Comparison of ENCODE assay signal across 9 mouse cellular contexts in genomic region chr9:108506901-108507300, GRCm38 (mm10). TPM values are rescaled to one million over a fixed set of nuclear protein-coding genes. Genes with fewer than 3 reads are reported as not detected.
DNase-seq lines count a peak whose midpoint lies in the region; ATAC-seq and TF ChIP-seq lines count a peak whose summit lies in the region.
"Had no signal": no experiment of that assay in that cellular context is flagged by ENCODE, and none has a peak within 500 bp of the region (broad histone marks: within the 10 kb centered on the region; RNA-seq: fewer than 3 reads in every experiment).

No protein-coding gene starts in this region.

- ATAC-seq in lung, postnatal 0 days: no peak
- ATAC-seq in limb, embryonic 12.5 days (ENCODE audit: insufficient number of reproducible peaks, insufficient read depth, low FRiP score, low TSS enrichment, low read depth): no peak
- no peak for ATAC-seq in stomach, embryonic 15.5 days (ENCODE audit: insufficient read depth, low FRiP score, low read depth)

- no peak overlapping the region for H3K9ac ChIP-seq in lung, postnatal 0 days (replicated peaks; ENCODE audit: low read depth)
- no peak overlapping the region for H3K9ac ChIP-seq in limb, embryonic 12.5 days (replicated peaks)
- H3K9ac ChIP-seq in stomach, embryonic 15.5 days: no peak overlapping the region

- TF ChIP-seq EP300 in lung, postnatal 0 days (IDR thresholded peaks at IDR 0.05): no peak

- H3K4me3 ChIP-seq in lung, postnatal 0 days (ENCODE audit: low read depth, low read length): peak overlapping the region; percentile 58; the same call in 1 of the 2 replicates
- peak overlapping the region; percentile 78 for H3K4me3 ChIP-seq in limb, embryonic 12.5 days (replicated peaks)
- peak overlapping the region; percentile 74 for H3K4me3 ChIP-seq in stomach, embryonic 15.5 days (replicated peaks)

- H3K4me1 ChIP-seq in lung, postnatal 0 days (ENCODE audit: insufficient read depth, low read depth, low read length): peaks cover 7% of the 10 kb centered on the region; the same call in 1 of the 2 replicates
- H3K4me1 ChIP-seq in limb, embryonic 12.5 days (replicated peaks): peaks cover 14% of the 10 kb centered on the region
- H3K4me1 ChIP-seq in stomach, embryonic 15.5 days: peaks cover 12% of the 10 kb centered on the region

- H3K9me3 ChIP-seq in lung, postnatal 0 days (ENCODE audit: low read length): no peaks in the 10 kb centered on the region
- H3K9me3 ChIP-seq in limb, embryonic 12.5 days: no peaks in the 10 kb centered on the region
- H3K9me3 ChIP-seq in stomach, embryonic 15.5 days: no peaks in the 10 kb centered on the region

- no peaks in the 10 kb centered on the region for H3K27me3 ChIP-seq in lung, postnatal 0 days (replicated peaks; ENCODE audit: insufficient read depth, low read length)
- no peaks in the 10 kb centered on the region for H3K27me3 ChIP-seq in limb, embryonic 12.5 days
- H3K27me3 ChIP-seq in stomach, embryonic 15.5 days (replicated peaks): no peaks in the 10 kb centered on the region

- TF ChIP-seq CTCF in lung, postnatal 0 days (IDR thresholded peaks at IDR 0.05): no peak

- H3K27ac ChIP-seq in lung, postnatal 0 days (ENCODE audit: low read length): peak overlapping the region; percentile 93; the same call in 1 of the 2 replicates
- H3K27ac ChIP-seq in limb, embryonic 12.5 days: peak overlapping the region; percentile 69; the same call in 1 of the 2 replicates
- peak overlapping the region; percentile 86 for H3K27ac ChIP-seq in stomach, embryonic 15.5 days

- peak overlapping the region; percentile 77; the same call in 1 of the 2 replicates for H3K4me2 ChIP-seq in lung, postnatal 0 days (replicated peaks; ENCODE audit: low read depth, low read length)
- H3K4me2 ChIP-seq in limb, embryonic 12.5 days: peak overlapping the region; percentile 92
- peak overlapping the region; percentile 78 for H3K4me2 ChIP-seq in stomach, embryonic 15.5 days

- 85% methylated on average over 7 of the region's 7 CpGs for WGBS in lung, postnatal 0 days
- WGBS in limb, embryonic 12.5 days: 85% methylated on average over 7 of the region's 7 CpGs
- WGBS in stomach, embryonic 15.5 days: 85% methylated on average over 7 of the region's 7 CpGs

- peak; percentile 68 for DNase-seq in heart, adult 11 months
- DNase-seq in heart, adult 9 months (ENCODE audit: low spot score in 2 of 2): no peak
- no peak for DNase-seq in lung, postnatal 0 days (ENCODE audit: low spot score)
- no peak for DNase-seq in lung, postnatal 14 days
- no peak for DNase-seq in thymus, postnatal 10 days (ENCODE audit: low spot score in 2 of 2)
- DNase-seq in spleen, adult 12 weeks (ENCODE audit: low spot score): no peak
- DNase-seq: cerebellum, postnatal 36 days had no signal

- H3K36me3 ChIP-seq in lung, postnatal 0 days (ENCODE audit: insufficient read depth, low read length): peaks cover 1% of the 10 kb centered on the region; the same call in 1 of the 2 replicates
- peaks cover 47% of the 10 kb centered on the region for H3K36me3 ChIP-seq in limb, embryonic 12.5 days
- H3K36me3 ChIP-seq in stomach, embryonic 15.5 days: peaks cover 21% of the 10 kb centered on the region

RNA-seq across cellular contexts. Expression of gene Qars, which starts 0.6 kb away (rescaled TPM):
- polyA plus RNA-seq in lung, postnatal 0 days (2015; fragmentation: Nextera tagmentation; extraction: Ambion mirVana): 62.0 and 65.7 TPM in 2 replicates
- 106 and 112 TPM in 2 replicates for polyA plus RNA-seq in limb, embryonic 12.5 days (2016; fragmentation: Nextera tagmentation; extraction: Ambion mirVana)
- polyA plus RNA-seq in stomach, embryonic 15.5 days (2015; fragmentation: Nextera tagmentation; extraction: Ambion mirVana): 99.0 and 102 TPM in 2 replicates

RNA-seq across cellular contexts. Expression of gene Qrich1, which starts 9.7 kb away (rescaled TPM):
- polyA plus RNA-seq in lung, postnatal 0 days (2015; fragmentation: Nextera tagmentation; extraction: Ambion mirVana): 58.1 and 58.3 TPM in 2 replicates
- 156 and 159 TPM in 2 replicates for polyA plus RNA-seq in limb, embryonic 12.5 days (2016; fragmentation: Nextera tagmentation; extraction: Ambion mirVana)
- polyA plus RNA-seq in stomach, embryonic 15.5 days (2015; fragmentation: Nextera tagmentation; extraction: Ambion mirVana): 92.9 and 97.2 TPM in 2 replicates

RNA-seq across cellular contexts. Expression of gene Usp19, which starts 16.5 kb away (rescaled TPM):
- polyA plus RNA-seq in lung, postnatal 0 days (2015; fragmentation: Nextera tagmentation; extraction: Ambion mirVana): 37.1 and 39.4 TPM in 2 replicates
- polyA plus RNA-seq in limb, embryonic 12.5 days (2016; fragmentation: Nextera tagmentation; extraction: Ambion mirVana): 99.3 and 99.7 TPM in 2 replicates
- 58.8 and 61.5 TPM in 2 replicates for polyA plus RNA-seq in stomach, embryonic 15.5 days (2015; fragmentation: Nextera tagmentation; extraction: Ambion mirVana)

RNA-seq across cellular contexts. Expression of gene Lamb2, which starts 27.4 kb away (rescaled TPM):
- 54.8 and 55.2 TPM in 2 replicates for polyA plus RNA-seq in lung, postnatal 0 days (2015; fragmentation: Nextera tagmentation; extraction: Ambion mirVana)
- polyA plus RNA-seq in limb, embryonic 12.5 days (2016; fragmentation: Nextera tagmentation; extraction: Ambion mirVana): 40.8 and 43.7 TPM in 2 replicates
- 40.5 and 46.6 TPM in 2 replicates for polyA plus RNA-seq in stomach, embryonic 15.5 days (2015; fragmentation: Nextera tagmentation; extraction: Ambion mirVana)

RNA-seq across cellular contexts. Expression of gene Klhdc8b, which starts 45.5 kb away (rescaled TPM):
- polyA plus RNA-seq in lung, postnatal 0 days (2015; fragmentation: Nextera tagmentation; extraction: Ambion mirVana): 60.5 and 77.6 TPM in 2 replicates
- 33.0 and 36.0 TPM in 2 replicates for polyA plus RNA-seq in limb, embryonic 12.5 days (2016; fragmentation: Nextera tagmentation; extraction: Ambion mirVana)
- 65.5 and 67.3 TPM in 2 replicates for polyA plus RNA-seq in stomach, embryonic 15.5 days (2015; fragmentation: Nextera tagmentation; extraction: Ambion mirVana)
